Mouse (Mus musculus): Measurements from ENCODE around the gene Zdhhc18. TPM values are rescaled to one million over a fixed set of nuclear protein-coding genes. Genes with fewer than 3 reads are reported as not detected.

The Zdhhc18 gene
- polyA plus RNA-seq, 1 experiment, result 17.2 TPM

DNA sequence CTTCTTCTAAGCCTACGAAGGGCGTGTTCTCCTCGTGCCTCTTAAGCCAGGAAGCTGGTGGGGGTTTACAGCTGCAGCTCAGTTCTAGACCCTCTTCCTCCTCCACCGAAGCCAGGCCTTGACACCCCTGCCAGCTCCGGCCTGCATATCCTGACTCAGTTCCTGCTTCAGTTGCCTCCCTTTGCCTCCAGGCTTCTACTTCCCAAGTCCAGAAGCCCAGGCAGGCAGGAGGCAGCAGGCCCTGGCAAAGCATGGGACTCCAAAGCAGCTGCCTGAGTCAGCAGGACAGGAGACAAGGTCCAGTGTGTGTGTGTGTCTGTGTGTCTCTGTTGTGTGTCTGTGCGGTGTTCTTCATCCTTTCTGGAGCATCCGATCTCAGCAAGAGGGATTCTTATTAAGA, 45.8 kb downstream of the Zdhhc18 start:
- no peak for TF ChIP-seq GATA1 (IDR thresholded peaks at IDR 0.05; ENCODE audit: low read length)

- TF ChIP-seq GATA1 (IDR thresholded peaks at IDR 0.05; ENCODE audit: low read length), result no peak
Observed at GRCm38 (mm10) chr4:133603056-133603455, 46.9 kb downstream of the Zdhhc18 start.

GRCm38 (mm10) chr4:133601721-133602218, 48.2 kb downstream of the Zdhhc18 start, which contains the start of gene Sfn:
TSS of gene Sfn (minus strand) at chr4:133602168.
- no peak for TF ChIP-seq GATA1 (IDR thresholded peaks at IDR 0.05; ENCODE audit: low read length)

GRCm38 (mm10) chr4:133600306-133600705, 49.6 kb downstream of the Zdhhc18 start:
- no peak for TF ChIP-seq GATA1 (IDR thresholded peaks at IDR 0.05; ENCODE audit: low read length)

- no peak for TF ChIP-seq GATA1 (IDR thresholded peaks at IDR 0.05; ENCODE audit: low read length)
Observed at GRCm38 (mm10) chr4:133599571-133600073, 50.3 kb downstream of the Zdhhc18 start.

DNA sequence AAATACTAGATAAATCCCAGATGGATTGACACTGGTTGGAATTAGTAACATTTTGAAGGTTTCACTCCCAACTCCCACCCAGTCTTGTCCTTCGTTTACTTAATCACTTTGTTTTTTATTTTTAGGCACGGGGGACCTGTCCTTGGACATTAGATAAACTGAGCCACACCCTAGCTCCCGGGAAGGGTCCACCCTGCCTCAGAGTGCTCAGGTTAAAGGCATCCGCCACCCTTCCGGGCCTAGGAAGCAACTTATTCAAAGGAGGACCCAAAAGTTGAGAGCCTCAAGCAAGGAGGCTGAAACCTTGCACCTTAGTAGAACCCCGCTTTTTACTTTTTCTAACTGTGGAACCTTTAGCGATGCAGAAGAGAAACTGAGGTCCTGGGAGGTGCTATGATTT, 50.8 kb downstream of the Zdhhc18 start:
- TF ChIP-seq GATA1 (IDR thresholded peaks at IDR 0.05; ENCODE audit: low read length), result no peak

DNA sequence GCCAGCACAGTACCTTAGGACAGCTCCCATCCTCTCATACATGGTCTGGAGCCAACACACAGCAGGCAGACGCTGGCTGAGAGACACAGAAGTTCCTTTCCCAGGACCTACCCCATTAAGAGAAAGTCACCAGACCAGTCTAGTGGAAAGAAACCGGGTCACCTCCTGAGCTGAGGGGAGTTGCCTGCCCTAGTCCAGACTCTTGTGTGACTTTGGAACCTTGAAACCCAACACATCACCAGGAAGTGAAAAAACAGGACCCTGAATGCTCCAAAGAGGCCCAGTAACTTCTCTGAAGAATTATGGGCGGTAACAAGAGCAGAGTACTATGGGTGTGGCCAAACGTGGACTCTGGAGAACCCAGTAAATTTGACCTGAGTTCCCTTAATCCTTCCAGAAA, 51.3 kb downstream of the Zdhhc18 start:
- no peak for TF ChIP-seq GATA1 (IDR thresholded peaks at IDR 0.05; ENCODE audit: low read length)

DNA sequence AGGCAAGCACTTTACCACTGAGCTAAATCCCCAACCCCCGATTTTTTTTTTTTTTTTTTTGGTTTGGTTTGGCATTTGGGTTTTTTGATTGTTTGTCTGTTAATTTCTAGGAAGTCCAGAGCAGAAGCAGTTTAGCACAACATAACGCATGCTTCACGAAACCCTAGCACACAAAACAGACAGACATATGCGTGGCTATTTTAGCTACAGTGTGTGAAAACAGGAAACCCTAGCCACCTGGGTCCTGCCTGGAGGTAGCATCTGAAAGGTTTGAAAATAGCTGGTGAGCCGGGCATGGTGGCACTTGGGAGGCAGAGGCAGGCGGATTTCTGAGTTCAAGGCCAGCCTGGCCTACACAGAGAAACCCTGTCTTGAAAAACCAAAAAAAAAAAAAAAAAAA, 53.9 kb downstream of the Zdhhc18 start:
- no peak for TF ChIP-seq GATA1 (IDR thresholded peaks at IDR 0.05; ENCODE audit: low read length)

GRCm38 (mm10) chr4:133595538-133595937, 54.4 kb downstream of the Zdhhc18 start:
- TF ChIP-seq GATA1 (IDR thresholded peaks at IDR 0.05; ENCODE audit: low read length), result no peak

GRCm38 (mm10) chr4:133592570-133592969, 57.4 kb downstream of the Zdhhc18 start:
- TF ChIP-seq GATA1 (IDR thresholded peaks at IDR 0.05; ENCODE audit: low read length), result no peak

DNA sequence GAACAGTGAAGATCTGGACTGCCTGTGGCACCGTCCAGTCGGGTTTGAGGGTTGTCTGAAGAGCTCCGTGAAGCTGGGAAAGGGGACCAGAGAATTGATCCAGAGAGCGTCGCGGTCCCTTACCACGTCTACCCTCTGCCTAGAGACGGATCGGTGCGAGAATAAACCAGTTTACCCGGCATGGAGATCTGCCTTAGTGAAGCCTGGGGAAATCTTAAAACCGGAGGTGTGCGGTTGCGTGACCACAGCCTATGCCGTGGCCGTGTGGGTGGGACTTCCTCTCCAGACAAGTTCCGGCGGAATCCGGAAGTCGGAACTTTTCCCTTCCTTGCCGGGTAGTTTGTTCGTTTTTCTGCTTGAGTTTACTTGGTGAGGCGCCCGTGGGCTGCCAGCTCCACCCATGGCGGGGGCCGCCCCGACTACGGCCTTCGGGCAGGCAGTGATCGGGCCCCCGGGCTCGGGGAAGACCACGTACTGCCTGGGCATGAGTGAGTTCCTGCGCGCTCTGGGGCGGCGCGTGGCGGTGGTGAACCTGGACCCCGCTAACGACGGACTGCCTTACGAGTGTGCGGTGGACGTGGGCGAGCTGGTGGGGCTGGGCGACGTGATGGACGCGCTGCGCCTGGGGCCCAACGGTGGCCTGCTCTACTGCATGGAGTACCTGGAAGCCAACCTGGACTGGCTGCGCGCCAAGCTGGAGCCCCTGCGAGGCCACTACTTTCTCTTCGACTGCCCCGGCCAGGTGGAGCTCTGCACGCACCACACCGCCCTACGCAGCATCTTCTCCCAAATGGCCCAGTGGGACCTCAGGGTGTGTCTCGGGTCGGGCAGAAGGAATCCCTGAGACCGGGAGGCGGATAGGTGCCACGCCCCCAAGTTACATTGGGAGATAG, 65.6 kb downstream of the Zdhhc18 start, which contains the start of gene Gpn2:
Gene Gpn2 (plus strand): TSS at position 304 of the 893 bp plus-strand sequence.
- no peak for TF ChIP-seq GATA1 (IDR thresholded peaks at IDR 0.05; ENCODE audit: low read length)

- TF ChIP-seq GATA1 (IDR thresholded peaks at IDR 0.05; ENCODE audit: low read length), result no peak
Observed at GRCm38 (mm10) chr4:133583690-133584058, 66.3 kb downstream of the Zdhhc18 start.

DNA sequence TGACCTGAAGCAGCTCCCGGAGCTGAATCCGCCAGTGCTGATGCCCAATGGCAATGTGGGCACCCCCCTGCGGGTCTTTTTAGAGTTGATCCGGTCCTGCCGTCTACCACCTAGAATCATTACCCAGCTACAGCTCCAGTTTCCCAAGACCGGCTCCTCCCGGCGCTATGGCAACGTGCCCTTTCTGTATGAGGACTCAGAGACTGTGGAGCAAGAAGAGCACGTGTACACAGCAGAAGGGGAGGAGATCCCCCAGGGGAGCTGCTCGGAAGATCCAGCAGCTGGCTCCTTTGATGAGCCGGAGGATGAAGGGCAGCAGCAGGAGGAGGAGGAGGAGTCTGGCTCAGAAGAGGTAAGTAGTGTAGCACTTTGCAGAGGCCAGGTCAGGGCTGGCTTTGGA, 72.0 kb downstream of the Zdhhc18 start:
- TF ChIP-seq GATA1 (IDR thresholded peaks at IDR 0.05; ENCODE audit: low read length), result no peak

DNA sequence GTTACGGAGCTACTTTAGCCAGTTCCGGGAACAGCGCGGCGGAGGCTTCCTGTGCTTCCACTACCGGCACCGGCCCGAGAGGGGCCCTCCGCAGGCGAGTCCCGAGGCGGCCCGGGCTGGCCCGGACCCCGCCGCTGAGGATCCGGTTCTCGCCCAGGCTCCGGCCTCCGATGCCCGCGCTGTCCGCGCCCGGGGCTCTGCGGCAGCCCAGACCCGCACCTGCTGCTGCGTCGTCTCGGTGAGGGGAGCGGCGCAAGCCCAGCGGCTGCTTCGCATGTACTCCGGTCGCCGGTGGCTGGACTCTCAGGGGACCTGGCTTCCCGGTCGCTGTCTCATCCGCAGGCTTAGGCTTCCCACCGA, 75.1 kb downstream of the Zdhhc18 start:
- TF ChIP-seq GATA1 (IDR thresholded peaks at IDR 0.05; ENCODE audit: low read length), result no peak

DNA sequence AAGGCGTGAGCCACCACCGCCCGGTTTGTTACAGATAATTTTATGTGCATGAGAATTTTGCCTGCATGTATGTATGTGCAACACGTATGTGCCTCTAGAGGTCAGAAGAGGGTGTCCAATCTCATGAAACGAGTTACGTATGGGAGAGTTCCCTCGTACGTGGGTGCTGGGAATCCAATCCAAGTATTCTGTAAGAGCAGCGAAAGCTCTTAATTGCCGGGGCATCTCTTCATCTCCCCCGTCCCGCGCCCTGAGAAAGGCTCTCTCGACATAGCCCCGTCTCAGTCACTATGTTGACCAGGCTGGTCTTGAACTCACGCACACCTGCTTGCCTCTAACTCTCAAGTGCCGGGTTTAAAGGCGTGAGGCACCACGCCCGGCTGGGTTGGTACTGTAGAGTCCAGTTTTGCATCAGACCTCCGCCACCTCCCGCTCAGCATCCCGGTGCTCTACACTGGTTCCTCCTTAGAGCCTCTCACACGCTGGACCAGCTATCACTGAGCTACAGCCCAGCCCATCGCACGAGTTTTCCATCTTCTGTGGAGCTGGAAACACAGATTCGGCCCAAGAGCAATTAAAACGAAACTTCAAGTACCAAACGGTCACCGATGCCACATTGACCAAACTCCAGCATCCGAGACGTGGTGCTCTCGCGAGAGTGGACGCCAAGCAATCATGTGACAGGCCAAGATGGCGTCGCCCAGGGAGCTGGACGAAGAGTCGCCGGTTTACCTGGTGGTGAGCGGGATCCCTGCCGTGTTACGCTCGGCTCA, 75.7 kb downstream of the Zdhhc18 start, which contains the start of gene Gpatch3:
Gene Gpatch3 (plus strand): TSS at position 676 of the 773 bp plus-strand sequence.
- TF ChIP-seq GATA1 (IDR thresholded peaks at IDR 0.05; ENCODE audit: low read length), result no peak

- no peak for TF ChIP-seq GATA1 (IDR thresholded peaks at IDR 0.05; ENCODE audit: low read length)
Observed at GRCm38 (mm10) chr4:133570066-133570466, 79.9 kb downstream of the Zdhhc18 start.
